Mouse (Mus musculus) forebrain, embryonic 12.5 days (tissue): ENCODE measurements around the gene Piwil4. TPM values are rescaled to one million over a fixed set of nuclear protein-coding genes. Genes with fewer than 3 reads are reported as not detected.

Experiments
- ATAC-seq: fragments of 200-750 bp; cut with Nextera tagmentation; 2 replicates; pipeline ENCODE4 v1.8.0; 2017; ENCODE audit warnings: moderate TSS enrichment; ENCODE audit not compliant: low FRiP score
- H3K27ac ChIP-seq: fragments of 300-500 bp; sonication (generic); 2 replicates; pipeline ENCODE4 v1.5.1; 2016; ENCODE audit warnings: mild to moderate bottlenecking
- H3K27me3 ChIP-seq: fragments of 300-500 bp; sonication (generic); 2 replicates; pipeline ENCODE4 v1.6.1; 2016; ENCODE audit warnings: mild to moderate bottlenecking
- H3K36me3 ChIP-seq: fragments of 300-500 bp; sonication (generic); replicated peaks from 2 replicates; pipeline ENCODE4 v1.6.1; 2016; ENCODE audit warnings: mild to moderate bottlenecking
- H3K4me1 ChIP-seq: fragments of 300-500 bp; sonication (generic); 2 replicates; pipeline ENCODE4 v1.6.1; 2016
- H3K4me2 ChIP-seq: fragments of 300-500 bp; sonication (generic); 2 replicates; pipeline ENCODE4 v1.6.1; 2016; ENCODE audit warnings: mild to moderate bottlenecking, moderate library complexity
- H3K4me3 ChIP-seq: fragments of 300-500 bp; sonication (generic); replicated peaks from 2 replicates; pipeline ENCODE4 v1.5.1; 2016; ENCODE audit warnings: mild to moderate bottlenecking
- H3K9ac ChIP-seq: fragments of 300-500 bp; sonication (generic); 2 replicates; pipeline ENCODE4 v1.6.1; 2016; ENCODE audit warnings: mild to moderate bottlenecking
- H3K9me3 ChIP-seq: fragments of 300-500 bp; sonication (generic); 2 replicates; pipeline ENCODE4 v1.6.1; 2016
- WGBS: fragments of 180-500 bp; shearing (Covaris S2); methylation state at CpG from one replicate; pipeline ENCODE4 v1.1.7; 2016; 5-methylcytosine and 5-hydroxymethylcytosine counted together
- polyA plus RNA-seq: library from polyadenylated mRNA; unstranded; fragments of >200 nt; fragmentation: Nextera tagmentation; extraction: Ambion mirVana; gene quantifications from 2 replicates; pipeline ENCODE4 v1.2.1, GENCODE M21; 2016

Piwil4 gene
- polyA plus RNA-seq, 1 experiment from 2014 or later: 0.17 TPM

DNA sequence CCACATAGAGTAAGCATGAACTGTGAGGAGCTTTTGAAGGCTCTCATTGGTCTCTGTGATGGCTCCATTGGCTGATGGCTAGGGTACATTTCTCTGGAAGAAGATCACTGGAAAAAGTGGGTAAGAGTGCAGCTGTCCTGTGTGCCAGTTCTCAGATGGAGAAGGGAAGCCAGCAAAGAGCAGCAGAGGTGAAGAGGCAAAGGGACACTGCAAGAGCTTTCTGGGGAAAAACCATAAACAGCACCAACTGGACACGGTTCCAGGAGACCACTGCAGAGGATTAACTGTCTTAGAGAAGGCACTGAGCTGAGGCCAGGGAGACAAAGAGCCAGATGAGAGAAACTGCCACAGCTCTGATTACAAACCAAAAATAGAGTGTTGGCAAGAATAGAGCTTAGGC is 87.8 kb downstream of the Piwil4 start:
- H3K4me2 ChIP-seq: no peak overlapping the region
- no peak overlapping the region for H3K27ac ChIP-seq
- no peaks in the 10 kb centered on the region for H3K27me3 ChIP-seq
- no peak overlapping the region for H3K4me3 ChIP-seq
- H3K9ac ChIP-seq: no peak overlapping the region
- no peak for ATAC-seq
- H3K36me3 ChIP-seq: no peaks in the 10 kb centered on the region
- H3K4me1 ChIP-seq: no peaks in the 10 kb centered on the region
- H3K9me3 ChIP-seq: no peaks in the 10 kb centered on the region
- 57% methylated on average over 1 of the region's 1 CpGs for WGBS

DNA sequence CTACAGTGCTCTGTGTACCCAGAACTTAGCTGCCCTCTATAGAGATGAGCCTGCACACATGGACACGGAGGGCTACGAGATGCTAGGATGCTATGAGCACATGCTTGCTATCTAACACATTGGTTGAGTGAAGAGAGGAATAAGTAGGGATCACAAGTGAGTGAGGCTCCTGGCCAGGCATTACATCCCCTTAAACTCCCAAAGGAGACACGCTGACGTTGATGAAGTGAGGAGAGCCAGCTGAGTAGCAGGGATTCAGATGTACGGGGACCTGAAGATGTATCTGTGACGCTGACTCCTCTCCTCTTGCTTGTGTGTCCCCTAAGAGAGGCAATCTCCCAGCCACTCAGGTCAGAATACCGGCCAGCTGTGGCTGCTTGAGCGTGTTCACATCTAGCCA is 92.7 kb downstream of the Piwil4 start:
- Histone ChIP-seq H3K36me3 (no peaks in the 10 kb centered on the region), H3K4me3 (no peak overlapping the region), H3K27me3 (no peaks in the 10 kb centered on the region), H3K9me3 (no peaks in the 10 kb centered on the region), H3K27ac (no peak overlapping the region), H3K4me2 (no peak overlapping the region), H3K4me1 (peaks cover 8% of the 10 kb centered on the region), H3K9ac (no peak overlapping the region)
- no peak for ATAC-seq
- WGBS: 84% methylated on average over 8 of the region's 8 CpGs

DNA sequence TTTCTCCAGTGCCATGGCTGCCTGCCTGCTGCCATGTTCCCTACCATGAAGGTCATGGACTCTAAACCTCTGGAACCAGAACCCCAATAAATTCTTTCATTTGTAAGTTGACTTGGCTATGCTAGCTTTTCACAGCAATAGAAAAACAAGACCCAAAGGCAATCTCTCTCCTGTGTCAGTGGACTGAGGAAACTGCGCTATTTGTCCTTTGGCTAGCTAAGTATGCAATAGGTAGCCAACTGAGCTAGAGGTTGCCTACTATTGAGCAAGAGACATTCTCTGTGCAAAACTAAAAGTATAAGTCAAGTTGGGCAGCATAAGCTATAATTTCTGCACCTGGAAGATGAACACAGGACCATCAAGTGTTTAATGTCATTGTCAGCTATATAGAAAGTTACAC is 93.9 kb downstream of the Piwil4 start:
- no peak for ATAC-seq

More for the DNA sequence above, 93.9 kb downstream of the Piwil4 start:
- H3K9ac ChIP-seq: no peak overlapping the region
- 97% methylated on average over 1 of the region's 1 CpGs for WGBS
- H3K9me3 ChIP-seq: no peaks in the 10 kb centered on the region
- no peak overlapping the region for H3K4me3 ChIP-seq
- no peaks in the 10 kb centered on the region for H3K36me3 ChIP-seq
- H3K4me2 ChIP-seq: no peak overlapping the region
- H3K27ac ChIP-seq: no peak overlapping the region
- H3K4me1 ChIP-seq: peaks cover 20% of the 10 kb centered on the region
- no peaks in the 10 kb centered on the region for H3K27me3 ChIP-seq

Other genes with a start within 250 kb of the Piwil4 start
- gene Kdm4d, start 240.3 kb downstream of the Piwil4 start, polyA plus RNA-seq: 0.12 and 0.27 TPM in 2 replicates
- 192 and 194 TPM in 2 replicates for gene Cwc15, start 240.1 kb downstream of the Piwil4 start, polyA plus RNA-seq
- gene Amotl1, start 95.7 kb downstream of the Piwil4 start, polyA plus RNA-seq: 14.1 and 14.8 TPM in 2 replicates
- 1.5 TPM in 2 replicates for gene Fut4, start 11.7 kb upstream of the Piwil4 start, polyA plus RNA-seq
- 0.62 and 1.5 TPM in 2 replicates for gene 1700012B09Rik, start 30.3 kb upstream of the Piwil4 start, polyA plus RNA-seq
- 31.2 and 32.6 TPM in 2 replicates for gene Mre11a, start 43.9 kb upstream of the Piwil4 start, polyA plus RNA-seq
- gene Ankrd49, start 44.1 kb upstream of the Piwil4 start, polyA plus RNA-seq: 54.6 and 56.9 TPM in 2 replicates
- gene Gpr83, start 119.5 kb upstream of the Piwil4 start, polyA plus RNA-seq: 0.51 and 0.70 TPM in 2 replicates
- not detected in 2 replicates for gene Izumo1r, start 163.2 kb upstream of the Piwil4 start, polyA plus RNA-seq